Mouse (Mus musculus) heart, adult 2 months (tissue): ENCODE measurements around the gene Larp6.

Source experiments
- CTCF ChIP-seq: fragments of 200-600 bp; IDR thresholded peaks from 2 replicates; pipeline ENCODE4 v1.8.1; 2022; ENCODE audit warnings: antibody characterized with exemption, mild to moderate bottlenecking, moderate library complexity
- EP300 ChIP-seq: fragments of 200-500 bp; IDR thresholded peaks from 2 replicates; pipeline ENCODE4 v1.6.1; 2011; ENCODE audit warnings: low read depth, low read length, control low read depth; ENCODE audit not compliant: insufficient read depth
- POLR2A ChIP-seq: fragments of 200-500 bp; IDR thresholded peaks from 2 replicates; pipeline ENCODE4 v1.6.1; 2011; ENCODE audit warnings: mild to moderate bottlenecking, low read depth, low read length, control low read depth; ENCODE audit not compliant: insufficient read depth

DNA sequence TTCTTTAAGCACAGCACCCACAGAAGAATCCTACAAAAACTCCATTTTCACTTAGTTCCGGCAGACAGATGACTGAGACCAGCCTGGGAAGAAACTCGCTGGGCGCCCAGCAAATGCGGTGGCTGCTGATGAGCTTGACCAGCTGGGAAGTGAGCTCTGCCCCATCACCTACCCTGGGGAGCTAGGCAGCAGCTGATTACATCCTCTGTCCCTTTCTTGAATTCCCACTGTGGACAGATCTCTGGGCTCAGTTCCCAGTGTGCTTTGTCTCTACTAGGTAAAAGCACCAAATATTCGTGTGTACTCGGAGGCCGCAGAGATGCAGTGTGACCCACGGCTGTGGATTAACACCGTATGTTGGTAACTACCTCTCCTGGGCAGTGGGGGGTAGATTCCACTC, 55.6 kb downstream of the Larp6 start:
- TF ChIP-seq CTCF = no peak
- TF ChIP-seq POLR2A = no peak
- TF ChIP-seq EP300 = no peak
